Mouse (Mus musculus): ENCODE results near the gene Gm3409. TPM values are rescaled to one million over a fixed set of nuclear protein-coding genes. Genes with fewer than 3 reads are reported as not detected.
"Not testable (repeated sequence)": the region's sequence is repeated elsewhere in the genome, so short reads cannot be mapped to it uniquely, and the experiment has no call there.

The Gm3409 gene
- total RNA-seq (2015) (not detected in 2 replicates), total RNA-seq (2017) (not detected in 2 replicates)

DNA sequence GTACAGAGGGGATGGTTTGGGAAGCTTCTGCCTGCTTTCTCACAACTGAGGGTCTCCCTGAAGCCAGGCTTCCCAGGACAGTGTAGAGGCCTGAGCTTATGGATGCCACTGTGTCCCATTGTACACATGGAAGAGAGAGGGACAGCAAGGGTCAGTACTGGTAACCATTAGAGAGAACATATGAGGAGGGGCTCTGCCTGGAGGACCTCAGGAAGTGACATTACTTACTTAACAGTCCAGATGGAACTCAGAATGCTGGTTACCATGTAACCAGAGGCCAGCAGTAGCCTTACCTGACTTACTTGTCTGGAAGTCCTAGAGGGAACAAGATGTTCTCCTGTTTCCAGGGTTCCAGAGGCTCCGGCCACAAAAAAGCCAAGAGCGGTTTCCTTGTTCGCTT lies at the start of gene Gm3409:
TSS of gene Gm3409 (plus strand) at position 301 of the 400 bp plus-strand sequence.
- not testable (repeated sequence) for ATAC-seq (ENCODE audit: poor library complexity, severe bottlenecking)

DNA sequence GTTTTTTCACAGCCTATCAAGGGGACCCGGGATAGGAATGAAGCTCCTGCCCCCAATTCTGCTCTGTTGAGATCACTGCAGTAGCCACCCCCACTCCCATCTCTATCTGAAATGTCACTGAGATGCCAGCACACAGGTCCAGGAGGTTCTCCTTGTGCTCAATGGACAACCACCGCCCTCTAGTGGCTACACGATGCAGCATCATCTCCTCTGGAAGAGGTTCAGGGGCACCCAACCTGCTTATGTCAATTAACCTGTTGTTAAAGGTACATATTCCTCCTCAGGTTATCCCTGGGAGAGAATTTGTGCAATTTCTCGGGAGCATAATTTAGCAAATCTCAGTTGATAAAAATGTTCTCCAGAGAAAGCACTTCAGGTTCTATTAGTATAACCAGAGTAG lies 48.5 kb upstream of the Gm3409 start:
- ATAC-seq (ENCODE audit: poor library complexity, severe bottlenecking), result not testable (repeated sequence)

DNA sequence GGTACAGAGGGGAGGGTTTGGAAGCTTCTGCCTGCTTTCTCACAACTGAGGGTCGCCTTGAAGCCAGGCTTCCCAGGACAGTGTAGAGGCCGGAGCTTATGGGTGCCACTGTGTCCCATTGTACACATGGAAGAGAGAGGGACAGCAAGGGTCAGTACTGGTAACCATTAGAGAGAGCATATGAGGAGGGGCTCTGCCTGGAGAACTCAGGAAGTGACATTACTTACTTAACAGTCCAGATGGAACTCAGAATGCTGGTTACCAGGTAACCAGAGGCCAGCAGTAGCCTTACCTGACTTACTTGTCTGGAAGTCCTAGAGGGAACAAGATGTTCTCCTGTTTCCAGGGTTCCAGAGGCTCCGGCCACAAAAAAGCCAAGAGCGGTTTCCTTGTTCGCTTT lies 46.4 kb upstream of the Gm3409 start, which contains the start of gene Gm6370:
TSS of gene Gm6370 (plus strand) at position 301 of the 400 bp plus-strand sequence.
- ATAC-seq (ENCODE audit: poor library complexity, severe bottlenecking), result not testable (repeated sequence)

DNA sequence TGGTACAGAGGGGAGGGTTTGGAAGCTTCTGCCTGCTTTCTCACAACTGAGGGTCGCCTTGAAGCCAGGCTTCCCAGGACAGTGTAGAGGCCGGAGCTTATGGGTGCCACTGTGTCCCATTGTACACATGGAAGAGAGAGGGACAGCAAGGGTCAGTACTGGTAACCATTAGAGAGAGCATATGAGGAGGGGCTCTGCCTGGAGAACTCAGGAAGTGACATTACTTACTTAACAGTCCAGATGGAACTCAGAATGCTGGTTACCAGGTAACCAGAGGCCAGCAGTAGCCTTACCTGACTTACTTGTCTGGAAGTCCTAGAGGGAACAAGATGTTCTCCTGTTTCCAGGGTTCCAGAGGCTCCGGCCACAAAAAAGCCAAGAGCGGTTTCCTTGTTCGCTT lies 35.3 kb upstream of the Gm3409 start, which contains the start of gene 4930449I24Rik:
TSS of gene 4930449I24Rik (plus strand) at position 301 of the 400 bp plus-strand sequence.
- not testable (repeated sequence) for ATAC-seq (ENCODE audit: poor library complexity, severe bottlenecking)

DNA sequence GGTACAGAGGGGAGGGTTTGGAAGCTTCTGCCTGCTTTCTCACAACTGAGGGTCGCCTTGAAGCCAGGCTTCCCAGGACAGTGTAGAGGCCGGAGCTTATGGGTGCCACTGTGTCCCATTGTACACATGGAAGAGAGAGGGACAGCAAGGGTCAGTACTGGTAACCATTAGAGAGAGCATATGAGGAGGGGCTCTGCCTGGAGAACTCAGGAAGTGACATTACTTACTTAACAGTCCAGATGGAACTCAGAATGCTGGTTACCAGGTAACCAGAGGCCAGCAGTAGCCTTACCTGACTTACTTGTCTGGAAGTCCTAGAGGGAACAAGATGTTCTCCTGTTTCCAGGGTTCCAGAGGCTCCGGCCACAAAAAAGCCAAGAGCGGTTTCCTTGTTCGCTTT lies 23.6 kb upstream of the Gm3409 start, which contains the start of gene Gm3402:
TSS of gene Gm3402 (plus strand) at position 301 of the 400 bp plus-strand sequence.
- ATAC-seq (ENCODE audit: poor library complexity, severe bottlenecking), result not testable (repeated sequence)

DNA sequence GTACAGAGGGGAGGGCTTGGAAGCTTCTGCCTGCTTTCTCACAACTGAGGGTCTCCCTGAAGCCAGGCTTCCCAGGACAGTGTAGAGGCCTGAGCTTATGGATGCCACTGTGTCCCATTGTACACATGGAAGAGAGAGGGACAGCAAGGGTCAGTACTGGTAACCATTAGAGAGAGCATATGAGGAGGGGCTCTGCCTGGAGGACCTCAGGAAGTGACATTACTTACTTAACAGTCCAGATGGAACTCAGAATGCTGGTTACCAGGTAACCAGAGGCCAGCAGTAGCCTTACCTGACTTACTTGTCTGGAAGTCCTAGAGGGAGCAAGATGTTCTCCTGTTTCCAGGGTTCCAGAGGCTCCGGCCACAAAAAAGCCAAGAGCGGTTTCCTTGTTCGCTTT lies 11.9 kb upstream of the Gm3409 start, which contains the start of gene Gm3404:
TSS of gene Gm3404 (plus strand) at position 301 of the 400 bp plus-strand sequence.
- not testable (repeated sequence) for ATAC-seq (ENCODE audit: poor library complexity, severe bottlenecking)

DNA sequence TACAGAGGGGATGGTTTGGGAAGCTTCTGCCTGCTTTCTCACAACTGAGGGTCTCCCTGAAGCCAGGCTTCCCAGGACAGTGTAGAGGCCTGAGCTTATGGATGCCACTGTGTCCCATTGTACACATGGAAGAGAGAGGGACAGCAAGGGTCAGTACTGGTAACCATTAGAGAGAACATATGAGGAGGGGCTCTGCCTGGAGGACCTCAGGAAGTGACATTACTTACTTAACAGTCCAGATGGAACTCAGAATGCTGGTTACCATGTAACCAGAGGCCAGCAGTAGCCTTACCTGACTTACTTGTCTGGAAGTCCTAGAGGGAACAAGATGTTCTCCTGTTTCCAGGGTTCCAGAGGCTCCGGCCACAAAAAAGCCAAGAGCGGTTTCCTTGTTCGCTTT lies 18.4 kb downstream of the Gm3409 start, which contains the start of gene Gm3415:
TSS of gene Gm3415 (plus strand) at position 301 of the 400 bp plus-strand sequence.
- ATAC-seq (ENCODE audit: poor library complexity, severe bottlenecking), result not testable (repeated sequence)

DNA sequence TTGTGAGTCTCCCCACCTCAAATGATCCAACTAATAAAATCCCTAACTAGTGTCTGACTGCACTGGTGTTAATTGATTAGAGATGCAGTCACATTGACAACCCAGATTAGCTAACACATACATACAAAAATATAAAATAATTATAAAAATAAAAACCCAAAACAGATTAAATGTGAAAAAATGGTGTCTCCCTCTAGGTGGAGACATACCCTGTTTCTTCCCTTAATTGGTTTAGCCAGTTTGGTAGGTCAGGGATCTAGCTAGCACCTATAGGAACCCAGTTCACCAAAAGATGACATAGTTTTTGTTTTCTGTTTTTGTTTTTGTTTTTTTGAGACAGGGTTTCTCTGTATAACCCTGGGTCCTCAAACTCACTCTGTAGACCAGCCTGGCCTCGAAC lies 26.8 kb downstream of the Gm3409 start:
- ATAC-seq (ENCODE audit: poor library complexity, severe bottlenecking), result no peak

DNA sequence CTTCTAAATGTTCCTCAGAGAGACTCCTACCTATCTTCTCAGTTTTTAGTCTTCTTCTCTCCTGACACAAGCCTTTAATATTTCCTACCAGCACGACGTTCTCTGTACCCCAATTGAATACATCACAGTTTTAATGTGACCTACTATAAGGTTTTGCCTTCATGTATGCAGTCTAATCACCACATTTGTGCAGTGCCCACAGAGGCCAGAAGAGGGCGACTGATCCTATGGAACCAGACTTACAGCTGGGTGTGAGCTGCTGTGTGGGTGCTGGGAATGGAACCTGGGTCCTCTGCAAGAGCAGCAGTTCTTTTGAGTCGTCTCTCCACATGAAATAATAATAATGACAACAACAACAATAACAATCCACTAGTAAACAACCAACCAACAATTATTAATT lies 29.6 kb downstream of the Gm3409 start:
- ATAC-seq (ENCODE audit: poor library complexity, severe bottlenecking), result peak; percentile 57

DNA sequence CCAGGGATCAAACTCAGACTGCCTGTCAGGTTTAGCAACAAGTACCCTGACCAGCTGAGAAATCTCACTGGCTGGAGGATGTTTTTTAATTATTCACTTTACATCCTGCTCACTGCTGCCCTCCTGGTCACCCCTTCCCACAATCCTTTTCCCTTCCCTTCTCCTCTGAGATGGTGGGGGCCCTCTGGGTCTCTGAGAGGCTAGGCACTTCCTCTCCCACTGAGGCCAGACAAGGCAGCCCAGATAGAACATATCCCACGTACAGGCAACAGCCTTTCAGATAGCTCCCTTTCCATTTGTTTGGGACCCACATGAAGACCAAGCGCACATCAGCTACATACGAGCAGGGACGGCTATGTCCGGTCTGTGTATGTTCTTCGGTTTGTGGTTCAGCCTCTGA lies 32.7 kb downstream of the Gm3409 start:
- ATAC-seq (ENCODE audit: poor library complexity, severe bottlenecking), result not testable (repeated sequence)

DNA sequence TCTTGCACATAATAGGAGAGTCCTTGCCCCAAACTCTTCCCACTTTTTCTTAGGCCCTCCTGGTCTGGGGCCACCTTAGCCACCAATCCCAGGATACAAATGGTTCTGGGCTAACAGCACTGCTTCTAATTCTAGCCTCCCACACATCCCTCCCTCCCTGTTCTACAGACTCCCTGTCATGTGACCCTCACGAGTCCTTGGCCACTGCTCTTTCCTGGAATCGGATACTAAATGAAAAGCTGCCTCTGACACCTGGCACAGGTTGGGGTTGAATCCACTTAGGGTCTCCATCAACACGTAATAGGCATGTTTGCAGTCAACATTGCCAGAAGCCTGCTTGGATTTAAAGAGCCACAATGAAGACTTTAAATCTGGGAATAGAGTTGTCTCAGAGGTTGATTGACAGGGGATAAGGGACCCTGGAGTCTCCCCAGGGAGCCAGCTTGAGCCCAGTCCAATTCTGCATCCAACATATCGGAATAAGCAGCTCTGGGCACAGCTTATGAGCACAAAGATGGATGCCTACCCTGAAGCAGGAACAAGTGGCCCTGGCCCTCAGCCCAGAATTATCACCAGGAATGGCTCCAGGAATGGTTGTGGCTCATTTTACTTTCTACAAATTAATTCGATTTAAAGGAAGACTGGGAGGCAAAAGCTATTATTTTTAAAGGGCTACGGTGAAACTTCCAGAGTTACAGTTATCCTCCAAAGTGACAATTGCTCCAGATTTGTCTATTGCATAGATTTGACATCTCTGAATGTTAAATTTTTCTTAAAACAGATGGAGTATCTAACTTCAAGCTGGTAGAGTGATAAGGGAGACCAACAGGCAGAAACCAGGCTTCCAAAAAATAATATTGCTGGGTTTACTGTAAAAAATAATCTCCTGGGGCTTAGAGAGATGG lies 34.6 kb downstream of the Gm3409 start:
- ATAC-seq (ENCODE audit: poor library complexity, severe bottlenecking), result not testable (repeated sequence)

DNA sequence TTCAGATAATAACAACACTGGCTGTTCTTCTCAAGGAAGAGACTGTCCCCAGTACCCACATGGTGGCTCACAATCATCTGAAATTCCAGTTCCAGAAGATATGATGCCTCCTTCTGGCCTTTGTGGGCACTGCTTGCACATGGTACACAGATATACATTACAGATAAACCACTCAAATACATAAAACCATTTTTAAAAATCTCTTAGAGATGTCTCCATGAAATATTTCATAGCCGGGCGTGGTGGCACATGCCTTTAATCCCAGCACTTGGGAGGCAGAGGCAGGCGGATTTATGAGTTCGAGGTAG lies 35.2 kb downstream of the Gm3409 start:
- not testable (repeated sequence) for ATAC-seq (ENCODE audit: poor library complexity, severe bottlenecking)

DNA sequence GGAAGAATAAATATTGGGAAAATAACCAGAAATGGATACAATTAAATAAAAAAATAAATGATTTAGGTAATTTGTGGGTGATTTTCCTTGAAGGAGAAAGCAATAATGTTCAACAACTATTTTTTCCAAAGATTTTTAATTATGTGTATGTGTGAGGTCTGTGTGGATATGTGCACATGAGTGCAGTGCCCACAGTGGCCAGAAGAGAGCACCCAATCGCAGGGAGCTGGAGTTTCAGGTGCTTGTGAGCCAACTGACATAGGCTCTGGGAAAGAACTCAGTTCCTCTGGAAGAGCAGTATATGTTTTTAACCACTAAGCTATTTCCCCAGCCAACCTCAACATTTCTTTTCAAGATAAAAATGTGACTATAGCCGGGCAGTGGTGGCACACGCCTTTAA lies 39.2 kb downstream of the Gm3409 start:
- no peak for ATAC-seq (ENCODE audit: poor library complexity, severe bottlenecking)

DNA sequence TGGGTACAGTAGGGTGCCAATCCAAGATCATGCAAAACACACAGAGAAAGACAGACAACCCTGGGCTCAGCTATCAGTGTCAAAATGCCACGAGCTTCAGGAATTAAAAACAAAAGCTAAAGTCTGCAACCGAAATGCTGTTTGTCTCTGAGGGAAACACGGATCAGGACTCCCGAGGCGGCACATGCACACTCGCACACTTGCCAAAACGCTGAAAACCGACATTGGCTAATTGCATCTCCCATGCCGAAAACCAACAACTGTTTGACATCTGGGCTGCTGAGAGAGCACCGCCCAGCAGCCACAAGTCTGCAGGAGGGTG lies 46.7 kb downstream of the Gm3409 start:
- ATAC-seq (ENCODE audit: poor library complexity, severe bottlenecking), result no peak

DNA sequence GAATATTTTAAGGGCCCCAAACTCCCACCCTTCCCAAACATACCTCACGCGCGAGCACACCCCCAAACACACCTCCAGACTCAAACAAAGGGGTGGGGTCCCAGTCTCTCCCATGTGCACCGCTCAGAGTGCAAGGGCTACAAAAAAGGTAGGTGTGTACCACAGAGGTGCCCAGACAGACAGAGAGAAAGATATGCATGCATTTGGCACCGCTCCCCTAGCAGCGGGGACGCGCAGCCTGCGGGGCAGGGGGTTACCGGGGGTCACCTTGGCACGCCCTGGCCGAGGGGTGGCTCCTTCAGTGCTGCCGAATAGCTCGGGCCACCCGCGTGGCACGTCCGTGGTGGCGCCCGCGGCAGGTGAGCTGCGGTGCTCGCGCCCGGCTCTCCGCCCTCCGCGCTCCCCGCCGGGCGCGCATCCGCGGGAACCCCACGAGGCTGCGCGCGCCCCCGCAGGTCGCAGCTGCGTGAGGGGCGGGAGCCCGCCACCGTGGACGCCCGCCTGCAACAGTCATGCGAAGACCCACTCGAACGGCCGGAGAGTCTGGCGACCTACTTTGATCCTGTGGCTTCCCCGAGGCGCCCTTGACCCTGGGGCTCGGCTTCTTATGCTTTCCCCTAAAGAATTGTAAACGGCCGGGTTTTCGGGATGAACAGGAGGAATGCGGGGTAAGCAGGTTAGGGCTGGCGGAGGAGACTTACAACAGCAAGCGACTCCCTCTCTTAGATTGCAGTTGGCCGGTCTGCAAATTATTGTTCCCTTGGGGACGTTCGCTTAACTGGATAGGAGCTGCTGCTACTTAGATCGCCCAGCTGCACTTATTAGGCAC lies 47.2 kb downstream of the Gm3409 start, which contains the start of gene Gpr12:
TSS of gene Gpr12 (minus strand) at position 762 of the 829 bp plus-strand sequence.
- ATAC-seq (ENCODE audit: poor library complexity, severe bottlenecking), result no peak

DNA sequence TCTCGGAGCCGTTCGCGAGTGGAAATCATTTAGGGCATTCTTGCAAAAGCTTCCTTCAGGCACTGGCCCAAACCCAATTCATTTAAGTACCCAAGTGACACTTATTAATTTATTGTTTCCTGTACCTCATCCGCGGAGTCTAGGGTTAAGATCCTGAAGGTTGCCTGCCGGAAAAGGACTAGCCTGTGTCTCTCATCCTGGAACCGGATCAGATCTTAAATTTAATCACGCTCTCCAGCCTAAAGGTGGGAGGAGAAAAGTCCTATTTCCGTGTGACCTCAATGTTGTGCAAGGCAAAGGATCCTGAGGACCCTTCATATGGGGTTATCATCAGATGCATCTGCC lies 47.8 kb downstream of the Gm3409 start:
- ATAC-seq (ENCODE audit: poor library complexity, severe bottlenecking), result no peak

DNA sequence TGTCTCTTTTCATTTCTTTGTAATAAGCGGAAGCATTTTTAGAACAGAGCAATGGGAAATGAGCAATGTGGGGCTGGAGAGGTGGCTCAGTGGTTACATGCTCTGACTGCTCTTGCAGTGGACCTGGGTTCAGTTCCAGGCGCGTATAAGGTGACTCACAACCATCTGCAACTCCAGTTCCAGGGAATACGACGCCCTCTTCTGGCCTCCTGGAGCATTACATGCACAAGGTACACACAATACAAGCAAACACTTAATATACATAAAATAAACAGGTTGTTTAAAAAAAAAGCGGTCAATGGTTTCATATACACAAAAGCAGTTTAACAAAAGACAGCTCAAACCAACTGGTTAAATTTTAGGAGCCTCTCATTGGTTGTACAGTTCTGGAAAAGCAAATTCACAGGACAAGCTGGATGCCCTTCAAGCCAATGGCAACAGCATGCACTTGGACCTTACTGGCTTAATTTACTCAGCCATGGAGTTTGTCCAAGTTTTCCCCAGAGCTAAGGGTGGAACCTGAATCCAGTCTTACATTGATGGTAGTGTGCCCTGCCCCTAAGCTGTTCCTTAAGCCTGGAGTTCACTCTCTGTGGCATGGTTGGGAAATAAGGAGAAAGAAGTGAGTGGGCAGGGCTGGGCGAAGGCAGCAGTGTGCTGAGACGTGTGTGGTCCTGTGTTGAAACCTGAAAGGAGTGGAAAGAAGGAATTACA lies 49.1 kb downstream of the Gm3409 start:
- no peak for ATAC-seq (ENCODE audit: poor library complexity, severe bottlenecking)

Measured in megakaryocyte, adult 5-6 weeks (primary cell).